Mouse (Mus musculus) left cerebral cortex, adult 2 months (tissue): ENCODE data around the gene Xylt2. TPM values are rescaled to one million over a fixed set of nuclear protein-coding genes. Genes with fewer than 3 reads are reported as not detected.
"Not testable (repeated sequence)": the region's sequence is repeated elsewhere in the genome, so short reads cannot be mapped to it uniquely, and the experiment has no call there.

Source experiments
- DNase-seq, 2 experiments: peaks; one replicate each; pipeline ENCODE4 v3.0.0; 2021 to 2022; ENCODE audit warnings: low spot score in 2 of 2, mixed read lengths in 1 of 2; ENCODE audit errors: extremely low spot score in 1 of 2
- H3K27ac ChIP-seq: fragments of 200-600 bp; 2 replicates; pipeline ENCODE4 v1.8.1; 2022
- H3K4me3 ChIP-seq: fragments of 200-600 bp; 2 replicates; pipeline ENCODE4 v1.8.1; 2022
- CTCF ChIP-seq: fragments of 200-600 bp; IDR thresholded peaks from 2 replicates; pipeline ENCODE4 v1.8.1; 2022; ENCODE audit warnings: antibody characterized with exemption, mild to moderate bottlenecking, moderate library complexity
- intact Hi-C: fragments of 180-260 bp; cut with DNase I; formaldehyde crosslinking; loops from one replicate; pipeline ENCODE4 v1.15.1; 2025
- total RNA-seq, 2 experiments: library from RNA; stranded (reverse); gene quantifications; 2 replicates each; pipeline ENCODE4 v1.2.3; 2021

Gene Xylt2
- total RNA-seq, 2 experiments from 2014 or later = 25.4 to 26.0 TPM

DNA sequence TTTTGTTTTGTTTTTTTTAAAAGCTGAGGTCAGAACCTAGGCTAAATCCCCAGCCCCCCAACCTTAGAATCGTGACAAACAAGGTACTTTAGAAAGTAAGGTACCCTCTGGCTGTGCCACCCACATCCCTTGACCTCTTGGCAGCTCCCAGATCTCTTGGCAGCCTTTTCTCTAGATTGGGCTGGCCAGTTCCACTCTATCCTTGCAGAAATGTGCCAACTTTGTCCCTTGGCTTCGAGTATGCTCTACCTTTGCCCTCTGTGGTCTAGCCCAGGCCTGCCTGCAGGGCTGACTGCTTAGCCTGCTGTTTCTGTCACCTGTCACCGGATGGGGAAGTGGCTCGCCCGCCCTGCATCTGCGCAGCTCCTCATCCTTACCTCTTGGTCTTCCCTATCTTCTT lies 12.0 kb downstream of the Xylt2 start:
- Histone ChIP-seq H3K27ac (no peak overlapping the region), H3K4me3 (no peak overlapping the region)
- TF ChIP-seq CTCF = no peak
- no peak for DNase-seq
- intact Hi-C loops = no loop called here

DNA sequence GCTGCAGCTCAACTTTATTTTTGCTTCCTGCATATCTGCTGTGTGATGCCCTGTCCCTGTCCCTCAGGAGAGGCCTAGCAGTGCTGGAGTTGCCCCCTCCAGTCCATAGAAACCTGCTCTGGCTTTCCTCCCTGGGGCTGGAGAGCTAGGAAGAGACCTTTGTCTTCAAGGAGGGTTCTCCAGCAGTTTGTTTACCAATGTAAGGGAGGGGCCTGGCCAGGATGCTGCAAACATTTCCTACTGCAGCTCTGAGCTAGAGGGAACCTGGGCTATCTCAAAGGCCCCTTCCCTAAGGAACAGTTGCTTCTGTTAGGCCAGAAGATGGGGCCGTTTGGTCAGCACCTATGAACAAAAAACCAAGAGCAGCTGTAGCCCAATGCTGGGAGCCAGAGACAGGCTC lies 16.0 kb downstream of the Xylt2 start:
- Histone ChIP-seq H3K27ac (no peak overlapping the region), H3K4me3 (no peak overlapping the region)
- TF ChIP-seq CTCF = no peak
- DNase-seq = no peak
- intact Hi-C loops = no loop called here

DNA sequence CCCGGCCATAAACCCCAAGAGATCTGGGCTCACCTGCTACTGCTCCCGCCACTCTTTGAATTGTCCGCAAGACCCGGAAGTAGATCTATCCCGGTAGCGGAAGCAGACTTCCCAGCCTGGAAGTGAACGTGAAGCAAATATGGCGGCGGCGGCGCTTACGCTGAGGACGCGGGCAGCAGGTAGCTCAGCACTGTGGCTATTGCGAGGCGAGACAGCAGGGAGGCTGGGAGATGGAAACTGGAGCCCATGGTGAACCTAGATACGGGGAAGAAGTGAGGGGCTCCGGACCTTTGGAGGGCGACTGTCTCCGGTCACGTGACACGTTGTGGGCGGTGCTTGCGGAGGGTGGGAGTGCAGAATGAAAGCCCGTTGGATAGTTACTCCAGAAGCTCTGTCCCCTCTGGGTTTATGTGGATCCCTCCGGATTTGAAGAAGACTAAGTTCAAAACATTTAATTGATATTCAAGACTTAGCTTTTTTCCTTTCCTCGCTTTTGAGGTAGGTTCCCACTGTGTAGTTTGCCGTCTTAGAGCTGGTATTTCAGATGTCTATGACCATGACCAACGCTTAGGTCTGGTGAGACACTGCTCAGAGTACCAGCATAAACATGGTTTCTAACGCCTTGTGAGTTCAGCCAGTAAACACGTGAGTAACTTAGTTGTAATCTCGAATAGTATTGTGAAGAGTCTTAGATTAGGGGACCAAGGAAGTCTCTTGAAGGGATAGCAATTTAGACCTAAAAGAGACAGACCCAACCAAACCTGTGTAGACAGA lies 23.5 kb downstream of the Xylt2 start, which contains the start of the genes Mrpl27 and Eme1:
Gene Mrpl27, plus strand, starts transcription at position 105 of the 774 bp plus-strand sequence.
Gene Eme1, minus strand, starts transcription at position 302 of the 774 bp plus-strand sequence.
- Histone ChIP-seq H3K4me3 (peak within 1 kb of the TSS; percentile 85), H3K27ac (peak within 1 kb of the TSS; percentile 98)
- no peak for TF ChIP-seq CTCF
- peak; percentile 79 to 81 for DNase-seq
- intact Hi-C loops = no loop called here

DNA sequence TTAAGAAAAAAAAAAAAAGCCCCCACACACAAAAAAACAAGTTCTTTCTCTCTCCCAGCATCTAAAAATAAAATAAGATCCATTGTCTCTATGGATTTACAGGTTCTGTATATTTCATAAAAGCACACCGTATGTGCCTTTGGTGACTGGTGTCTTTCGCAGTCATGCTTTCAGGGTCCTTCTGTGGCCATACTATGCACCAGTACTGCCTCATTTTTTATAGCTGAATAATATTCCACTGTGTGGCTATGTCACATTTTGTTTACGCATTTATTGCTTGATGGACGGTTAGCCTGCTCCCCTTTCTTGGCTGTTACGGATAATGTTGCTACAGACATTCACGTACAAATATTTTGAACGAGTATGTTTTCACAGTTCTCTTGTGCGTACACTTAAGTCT lies 24.3 kb downstream of the Xylt2 start:
- no peak for DNase-seq
- TF ChIP-seq CTCF = no peak
- H3K27ac ChIP-seq = no peak overlapping the region
- H3K4me3 ChIP-seq = no peak overlapping the region
- intact Hi-C loops = no loop called here

DNA sequence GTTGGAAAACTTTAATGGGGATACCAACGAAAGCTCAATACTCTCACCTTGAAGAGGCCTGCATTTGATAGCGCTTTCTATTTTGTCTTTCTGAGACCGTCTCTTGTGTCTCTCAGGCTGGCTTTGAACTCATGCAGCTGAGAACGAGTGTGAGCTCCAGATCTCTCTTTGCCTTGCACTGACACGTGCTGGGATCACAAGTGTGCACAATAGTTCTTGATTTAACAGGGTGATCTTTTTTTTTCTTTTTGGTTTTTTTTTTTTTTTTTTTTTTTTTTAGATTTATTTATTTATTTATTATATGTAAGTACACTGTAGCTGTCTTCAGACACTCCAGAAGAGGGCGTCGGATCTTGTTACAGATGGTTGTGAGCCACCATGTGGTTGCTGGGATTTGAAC lies 26.1 kb downstream of the Xylt2 start:
- H3K4me3 ChIP-seq, intact Hi-C loops, DNase-seq, H3K27ac ChIP-seq: not testable (repeated sequence)

DNA sequence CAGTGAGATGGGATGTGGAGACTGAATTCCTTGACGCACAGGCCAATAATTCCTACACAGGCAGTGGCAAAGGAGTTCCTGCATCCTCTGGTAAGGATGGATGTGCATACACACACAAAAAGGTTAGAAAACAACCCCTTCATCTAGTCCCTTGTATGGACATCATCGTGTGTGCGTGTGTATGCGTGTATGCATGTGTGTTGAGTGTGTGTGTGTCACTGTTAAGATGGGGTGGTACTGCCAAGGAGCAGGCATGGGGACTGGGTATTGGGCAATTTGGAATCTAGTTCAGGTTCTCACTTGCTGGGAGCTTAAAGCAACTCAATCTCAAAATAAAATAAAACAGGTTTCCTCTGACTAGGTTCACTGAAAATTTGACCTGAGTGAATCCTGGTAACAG lies 30.9 kb downstream of the Xylt2 start:
- DNase-seq = no peak
- intact Hi-C loops = no loop called here
- H3K4me3 ChIP-seq = no peak overlapping the region
- TF ChIP-seq CTCF = no peak
- no peak overlapping the region for H3K27ac ChIP-seq

DNA sequence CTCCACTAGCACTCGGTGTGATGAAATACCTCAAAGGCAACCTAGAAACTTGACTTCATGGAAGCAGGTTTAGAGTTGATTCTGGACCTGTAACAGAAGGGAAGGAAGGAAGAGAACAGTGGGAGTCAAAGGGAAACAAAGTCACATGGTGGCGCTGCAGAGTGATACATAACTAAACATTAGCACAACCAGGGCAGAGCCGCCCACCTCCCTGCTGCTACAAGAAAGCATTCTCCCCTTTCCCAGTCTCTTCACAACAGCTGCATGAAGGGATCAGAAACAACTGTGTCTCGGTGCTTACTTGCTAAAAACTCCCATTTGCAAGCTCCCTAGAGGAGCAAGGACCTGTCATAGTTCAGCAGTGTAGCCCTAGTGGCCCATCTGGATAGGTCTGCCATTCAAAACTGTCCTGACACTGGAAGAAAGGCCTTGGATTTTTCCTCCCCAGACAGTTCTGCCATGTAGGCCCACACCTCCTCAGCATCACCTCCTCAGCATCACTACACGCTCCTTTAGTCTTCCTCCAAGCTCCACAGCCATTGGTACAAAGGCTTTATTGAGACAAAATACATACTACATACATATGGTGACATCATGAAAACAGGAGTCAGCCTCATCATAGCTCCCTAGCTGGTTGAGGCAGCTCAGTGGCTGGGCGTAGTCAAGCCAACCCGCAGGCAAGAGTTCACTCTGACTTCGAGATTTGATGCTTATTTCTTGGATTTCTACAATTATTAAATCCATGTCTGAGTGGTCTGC lies 32.7 kb downstream of the Xylt2 start:
- no peak for DNase-seq
- intact Hi-C loops = no loop called here

DNA sequence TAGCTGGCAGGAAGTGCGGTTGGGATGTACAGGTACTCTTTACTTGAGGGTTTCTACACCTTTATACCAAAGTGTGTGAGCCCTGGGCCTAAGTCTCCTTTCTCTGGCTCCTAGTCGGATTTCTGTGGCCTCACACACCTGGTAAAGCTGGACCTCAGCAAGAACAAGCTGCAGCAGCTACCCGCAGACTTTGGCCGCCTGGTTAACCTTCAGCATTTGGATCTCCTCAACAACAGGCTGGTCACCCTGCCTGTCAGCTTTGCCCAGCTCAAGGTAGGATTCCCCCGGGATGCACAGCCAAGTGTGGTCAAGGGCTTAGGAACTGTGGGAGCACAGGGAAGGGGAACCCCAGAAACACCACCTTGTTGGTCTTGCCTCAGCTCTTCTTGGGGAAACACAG lies 42.9 kb downstream of the Xylt2 start:
- intact Hi-C loops = loop anchor here (5.0 kb wide), 1 partner anchor 83 kb away; no protein-coding TSS in a partner anchor

More for the DNA sequence above, 32.7 kb downstream of the Xylt2 start:
- H3K4me3 ChIP-seq = no peak overlapping the region
- H3K27ac ChIP-seq = no peak overlapping the region
- no peak for TF ChIP-seq CTCF

DNA sequence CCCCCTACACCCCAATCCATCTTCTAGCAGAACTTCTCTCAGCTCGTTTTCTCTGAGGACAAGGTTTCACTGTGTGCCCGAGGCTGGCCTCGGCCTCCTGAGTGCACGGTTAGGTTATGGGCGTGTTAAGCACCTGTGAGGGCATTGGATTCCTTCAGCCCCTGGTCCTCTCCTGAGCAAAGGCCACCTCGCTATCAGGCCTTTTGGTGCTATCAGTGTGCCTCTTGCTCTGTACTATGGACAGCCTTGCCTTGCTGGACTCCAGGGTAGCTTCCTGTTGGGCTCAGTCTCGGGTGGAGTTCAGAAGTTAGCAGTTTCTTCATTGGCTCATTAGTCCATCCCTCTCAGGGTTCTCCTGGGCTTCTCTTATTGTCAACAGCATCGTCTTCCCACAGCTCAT lies 44.3 kb downstream of the Xylt2 start:
- Histone ChIP-seq H3K4me3 (no peak overlapping the region), H3K27ac (no peak overlapping the region)
- no peak for TF ChIP-seq CTCF
- intact Hi-C loops = loop anchor here (5.0 kb wide), 1 partner anchor 84 kb away; no protein-coding TSS in a partner anchor
- no peak for DNase-seq

More for the DNA sequence above, 42.9 kb downstream of the Xylt2 start:
- DNase-seq = no peak
- Histone ChIP-seq H3K27ac (no peak overlapping the region), H3K4me3 (no peak overlapping the region)
- no peak for TF ChIP-seq CTCF

DNA sequence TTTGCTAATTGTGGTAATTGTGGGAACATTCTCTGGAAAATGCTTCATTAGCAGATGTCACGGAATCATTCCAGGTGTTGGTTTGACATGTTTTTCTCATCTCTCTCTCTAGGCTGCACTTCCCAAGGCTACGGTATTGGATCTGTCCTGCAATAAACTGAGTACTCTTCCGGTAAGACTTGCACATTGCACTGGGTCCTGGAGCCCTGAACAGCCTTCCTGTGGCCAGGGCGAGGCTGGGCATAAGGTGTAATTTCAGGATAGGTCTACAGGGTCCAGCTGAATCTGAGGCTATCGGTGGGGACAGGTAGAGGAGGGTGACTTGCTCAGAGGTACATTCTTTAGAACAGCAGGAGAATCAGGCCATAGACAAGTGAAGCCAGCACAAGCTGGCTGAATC lies 45.3 kb downstream of the Xylt2 start:
- Histone ChIP-seq H3K4me3 (no peak overlapping the region), H3K27ac (no peak overlapping the region)
- intact Hi-C loops = loop anchor here (5.0 kb wide), 1 partner anchor 85 kb away; no protein-coding TSS in a partner anchor
- no peak for TF ChIP-seq CTCF
- DNase-seq = no peak

DNA sequence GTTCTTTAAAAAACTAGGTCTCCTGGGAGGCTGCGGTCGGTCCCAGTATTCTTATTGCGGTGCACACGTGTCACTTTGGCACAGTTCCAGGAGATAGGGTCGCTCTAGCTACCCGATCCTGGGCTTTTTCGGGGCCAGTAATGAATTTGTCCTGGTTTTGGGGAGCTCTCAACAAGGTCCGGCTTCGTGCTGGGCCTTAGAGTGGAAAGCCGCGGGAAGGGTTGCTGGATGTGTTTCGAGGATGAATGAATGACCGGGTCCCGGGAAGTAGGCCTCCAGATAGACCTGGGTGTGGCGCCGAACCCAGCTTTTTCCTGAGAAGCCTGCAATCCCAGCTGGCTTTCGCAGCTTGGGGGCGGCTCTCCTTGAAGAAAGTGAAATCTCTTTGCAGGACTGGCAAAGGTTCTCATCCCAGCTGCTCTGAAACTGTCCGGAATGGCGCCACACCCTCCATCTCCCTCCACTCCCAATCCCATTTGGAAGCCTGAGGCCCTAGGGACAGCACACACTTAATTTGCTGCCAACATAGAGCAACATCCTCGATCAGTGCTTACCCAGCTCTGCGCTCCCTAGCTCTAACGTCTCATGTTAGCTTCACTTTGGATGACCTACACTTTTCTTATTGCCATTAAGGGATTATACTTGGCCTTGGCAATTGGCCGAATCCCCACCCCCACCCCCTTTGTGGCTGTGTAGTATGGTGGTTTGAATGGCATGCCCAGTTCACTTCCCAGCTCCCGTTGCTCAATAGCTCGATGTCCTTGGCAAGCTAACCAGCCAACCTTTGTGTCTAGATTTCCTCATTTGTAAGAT lies 46.9 kb downstream of the Xylt2 start:
- intact Hi-C loops = loop anchor here (5.0 kb wide), 1 partner anchor 87 kb away; no protein-coding TSS in a partner anchor
- no peak for TF ChIP-seq CTCF
- peak overlapping the region; percentile 65 for H3K27ac ChIP-seq
- DNase-seq = no peak
- peak overlapping the region; percentile 92 for H3K4me3 ChIP-seq
